Mouse (Mus musculus) testis, postnatal 14 days (tissue): ENCODE measurements around the gene Ccr7.

ENCODE experiments used
- DNase-seq: peaks from one replicate; pipeline ENCODE4 v3.0.0; 2021; ENCODE audit warnings: low spot score

The Ccr7 gene

DNA sequence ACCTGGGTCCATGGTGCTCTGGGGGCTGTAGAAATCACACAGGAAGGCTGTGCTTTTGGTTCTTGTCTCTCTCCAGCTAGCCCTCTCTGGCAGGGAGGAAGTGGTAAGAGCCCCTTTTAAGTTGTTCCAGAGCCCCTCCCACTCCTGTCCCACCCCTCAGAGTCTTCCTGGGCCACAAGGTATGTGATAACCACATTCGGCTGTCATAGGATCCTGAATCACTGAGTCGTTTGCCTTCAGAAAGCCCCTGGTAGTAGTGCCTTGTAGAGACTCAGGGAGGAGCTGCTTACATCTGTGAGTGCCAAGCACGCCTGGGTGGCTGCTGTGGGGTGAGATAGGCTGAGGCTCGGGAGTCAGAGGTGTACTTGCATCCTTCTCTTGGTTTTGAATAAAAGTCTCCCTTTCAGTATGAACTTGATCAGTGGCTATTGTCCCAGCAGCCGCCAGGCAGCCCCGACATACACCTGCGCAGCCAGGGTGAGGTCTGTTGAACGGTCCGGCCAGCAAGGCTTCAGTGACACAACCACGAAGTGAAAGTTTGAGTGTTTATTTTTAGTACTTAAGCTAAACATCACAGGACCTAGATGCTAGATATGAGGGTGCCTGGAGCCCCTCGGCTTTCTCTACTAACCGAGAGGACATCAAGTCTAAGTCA lies at the start of gene Ccr7:
Ccr7 (minus strand) TSS at position 91 of the 655 bp plus-strand sequence.
- no peak for DNase-seq

GRCm38 (mm10) chr11:99189154-99189582 lies 34.3 kb upstream of the Ccr7 start:
- DNase-seq = peak; percentile 73

- no peak for DNase-seq
Measured at GRCm38 (mm10) chr11:99187348-99187747, 32.5 kb upstream of the Ccr7 start.

DNA sequence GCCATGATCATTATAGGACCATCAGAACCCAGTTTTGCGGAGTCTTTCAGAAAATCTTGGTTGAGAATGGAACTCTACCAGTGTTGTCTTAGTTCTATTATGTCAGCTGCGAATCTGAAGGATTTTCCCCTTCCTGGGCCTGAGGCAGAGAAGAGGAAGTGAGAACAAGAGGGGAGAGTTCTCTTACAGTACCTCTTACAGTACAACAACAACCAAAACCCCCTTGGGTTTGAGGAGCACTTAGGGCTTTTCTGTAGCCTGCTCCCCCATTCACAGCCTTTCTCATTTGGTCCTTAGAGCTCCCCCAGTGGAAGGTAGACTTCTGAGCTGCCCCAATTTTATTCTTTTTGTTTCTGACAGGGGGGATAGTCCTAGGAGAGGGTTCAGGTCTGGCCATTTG lies 32.0 kb upstream of the Ccr7 start:
- DNase-seq = no peak

- no peak for DNase-seq
Measured at GRCm38 (mm10) chr11:99182575-99182974, 27.7 kb upstream of the Ccr7 start.

DNA sequence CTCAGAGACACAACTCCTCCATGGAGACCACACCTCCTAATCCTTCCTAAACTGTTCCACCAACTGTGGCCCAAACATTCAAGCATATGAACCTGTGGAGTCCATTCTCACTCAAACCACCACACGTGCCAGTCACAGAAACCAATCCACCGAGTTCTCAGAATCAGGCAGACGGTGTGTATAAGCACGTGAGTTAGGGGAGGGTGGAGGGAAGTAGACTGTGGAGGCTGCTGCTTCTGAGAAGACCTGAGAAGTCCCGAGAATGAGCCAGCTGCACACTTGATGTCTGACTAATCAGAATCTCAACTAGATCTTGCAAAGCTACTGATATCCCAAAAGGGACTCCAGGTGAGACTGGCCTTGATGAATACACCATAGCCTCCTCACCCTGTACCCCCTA lies 25.2 kb upstream of the Ccr7 start:
- DNase-seq = no peak

DNA sequence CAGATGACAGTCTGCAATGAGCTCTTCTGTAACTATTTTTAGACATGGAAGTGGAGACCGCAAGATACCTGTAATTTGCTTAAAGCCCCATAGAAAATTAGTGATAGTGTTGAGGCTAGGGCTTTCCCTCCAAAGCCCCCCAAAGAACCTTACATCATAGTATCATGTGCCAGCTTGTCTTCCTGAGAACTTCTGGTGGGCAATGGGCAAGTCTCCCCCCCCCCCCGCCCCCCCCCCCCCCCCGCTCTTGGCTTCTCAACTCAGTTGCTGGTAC lies 23.0 kb upstream of the Ccr7 start:
- DNase-seq = no peak

DNA sequence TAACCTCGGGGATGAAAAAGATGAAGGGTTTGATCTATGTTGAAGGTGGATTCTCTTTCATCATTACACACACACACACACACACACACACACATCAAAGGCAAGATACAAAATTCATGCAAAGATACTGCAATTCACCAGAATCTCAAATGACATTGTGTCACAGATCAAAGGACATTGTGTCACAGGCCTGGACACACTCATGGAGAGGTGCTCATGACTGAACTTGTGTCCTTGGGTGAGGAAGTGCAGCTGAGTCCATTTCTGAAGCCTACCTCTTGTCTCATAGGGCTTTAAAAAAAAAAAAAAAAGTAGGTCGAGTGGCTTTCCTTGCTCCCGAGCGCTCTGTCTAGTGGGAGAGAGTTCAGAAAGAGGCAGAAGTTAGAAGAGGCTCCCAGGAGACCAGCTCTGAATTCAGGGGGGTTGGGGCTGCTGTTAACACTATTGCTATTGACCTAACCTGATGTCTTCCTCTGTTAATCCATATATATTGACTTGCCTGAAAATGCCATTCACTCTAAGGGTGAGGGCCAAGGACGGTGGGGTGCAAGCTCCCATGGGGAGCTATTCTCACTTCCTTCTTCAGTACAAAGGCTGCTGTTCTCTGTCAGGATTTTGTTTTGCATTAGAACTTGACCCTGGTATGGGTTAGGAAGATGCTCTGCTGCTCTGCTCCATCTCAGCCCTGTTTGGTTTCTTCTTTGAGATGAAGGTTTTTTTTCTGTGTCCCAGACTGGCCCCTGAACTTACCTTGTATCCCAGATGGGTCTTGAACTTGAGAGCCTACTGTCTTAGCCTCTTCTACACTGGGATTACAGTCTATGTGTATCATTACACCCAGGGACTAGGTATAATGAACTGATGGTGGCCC lies 22.4 kb upstream of the Ccr7 start:
- no peak for DNase-seq

- DNase-seq = no peak
Measured at GRCm38 (mm10) chr11:99172002-99172401, 17.1 kb upstream of the Ccr7 start.

DNA sequence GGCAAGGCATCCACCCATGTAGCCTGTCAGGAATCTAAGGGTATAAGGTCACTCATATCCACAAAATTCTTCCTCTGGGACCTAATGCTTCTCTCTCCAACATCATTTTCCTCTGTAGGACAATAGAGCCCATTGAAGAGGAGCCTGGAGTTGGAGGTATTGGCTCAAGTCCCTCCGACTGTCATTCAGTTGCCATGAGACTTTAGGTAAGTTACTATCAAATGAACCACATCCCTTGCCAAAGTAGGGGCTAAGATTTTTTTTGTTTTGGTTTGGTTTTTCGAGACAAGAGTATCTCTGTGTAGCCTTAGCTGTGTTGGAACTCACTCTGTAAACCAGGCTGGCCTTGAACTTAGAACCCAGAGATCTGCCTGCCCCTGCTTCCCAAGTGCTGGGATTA lies 16.6 kb upstream of the Ccr7 start:
- no peak for DNase-seq

DNA sequence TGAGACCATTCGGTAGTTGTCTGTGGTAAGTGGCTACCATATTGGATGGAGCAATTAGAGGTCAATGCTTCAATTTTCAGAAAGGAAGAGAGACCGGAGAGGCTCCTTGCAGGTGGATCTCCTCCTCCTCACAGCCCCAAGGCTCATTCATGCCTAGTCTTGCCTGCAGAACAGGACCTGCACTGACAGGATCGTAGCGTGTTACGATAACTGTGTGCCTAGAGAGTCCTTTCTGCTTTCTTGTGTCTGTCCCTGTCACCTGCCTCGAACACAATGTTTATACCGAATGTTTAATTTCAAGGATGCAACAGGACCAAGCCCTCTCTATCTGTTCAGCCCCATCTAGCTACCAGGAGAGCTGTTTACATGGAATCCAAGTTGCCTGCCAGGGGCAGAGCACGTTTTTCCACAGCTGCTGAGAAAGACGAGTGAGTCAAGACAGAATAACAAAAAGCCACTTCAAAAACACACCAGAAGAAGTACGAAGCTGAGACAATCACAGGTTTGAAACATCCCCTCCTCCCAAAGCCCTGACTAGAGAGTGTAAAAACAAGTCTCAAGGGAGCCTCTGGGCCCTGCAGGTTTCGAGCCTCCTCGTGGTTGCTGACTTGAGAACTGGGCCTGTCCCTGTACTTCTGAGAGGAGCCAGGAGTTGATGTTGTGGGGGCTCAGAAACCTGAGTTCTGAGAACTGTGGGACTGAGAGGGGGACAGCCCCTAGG lies 15.8 kb upstream of the Ccr7 start:
- DNase-seq = no peak

GRCm38 (mm10) chr11:99170005-99170404 lies 15.1 kb upstream of the Ccr7 start:
- DNase-seq = no peak

GRCm38 (mm10) chr11:99169438-99169837 lies 14.6 kb upstream of the Ccr7 start:
- no peak for DNase-seq

GRCm38 (mm10) chr11:99168030-99168474 lies 13.2 kb upstream of the Ccr7 start:
- no peak for DNase-seq

- peak; percentile 59 for DNase-seq
Measured at GRCm38 (mm10) chr11:99167576-99167975, 12.7 kb upstream of the Ccr7 start.

DNA sequence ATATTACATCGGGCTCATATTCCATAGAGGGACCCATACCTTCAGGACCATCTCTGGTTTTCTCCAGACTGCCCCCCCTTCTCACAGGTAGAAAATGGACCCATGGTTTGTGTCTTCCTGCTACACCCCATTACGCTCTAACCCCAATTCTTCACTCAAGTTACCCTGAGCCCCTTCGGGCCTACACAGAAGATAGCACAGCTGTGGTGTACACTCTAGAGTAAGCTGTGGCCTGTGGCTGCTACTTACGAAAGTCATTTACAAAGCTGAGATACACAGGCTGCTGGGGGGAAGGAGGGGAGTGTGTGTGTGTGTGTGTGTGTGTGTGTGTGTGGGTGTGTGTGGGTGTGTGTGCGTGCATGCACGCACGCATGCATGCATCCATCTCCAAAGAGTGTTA lies 11.4 kb upstream of the Ccr7 start:
- DNase-seq = no peak

DNA sequence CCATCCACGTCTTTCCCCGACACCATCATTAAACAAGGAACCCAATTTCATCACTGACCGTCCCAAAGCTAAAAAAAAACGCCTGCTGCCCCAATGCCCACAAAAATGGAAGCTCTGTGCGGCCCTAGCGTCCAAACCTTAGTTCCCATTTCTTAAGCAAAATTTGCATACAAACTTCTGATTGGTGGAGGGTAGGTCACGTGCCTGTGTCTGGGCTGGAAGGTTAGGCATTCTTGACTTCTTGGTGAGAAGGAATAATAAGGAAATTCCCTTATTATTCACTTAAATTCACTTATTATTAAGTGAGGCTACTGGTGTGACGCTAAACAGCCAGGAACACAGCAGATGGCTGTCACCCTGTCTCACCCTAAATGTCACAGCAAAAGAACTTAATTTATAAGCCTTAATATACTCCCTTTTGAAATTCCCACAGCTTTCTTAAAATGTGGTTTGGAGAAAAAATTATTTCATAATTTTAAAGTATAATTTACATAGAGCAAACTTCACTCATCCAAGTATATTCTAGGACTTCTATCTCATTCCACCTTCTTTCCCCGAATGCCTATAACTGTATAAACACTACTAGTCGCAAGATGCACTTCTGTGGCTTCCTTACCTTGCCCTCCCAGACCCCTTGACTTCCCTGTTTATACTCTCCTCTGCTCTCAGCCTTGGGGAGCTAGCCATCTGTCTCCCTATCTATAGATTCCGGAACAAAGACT lies 10.3 kb upstream of the Ccr7 start:
- DNase-seq = no peak

DNA sequence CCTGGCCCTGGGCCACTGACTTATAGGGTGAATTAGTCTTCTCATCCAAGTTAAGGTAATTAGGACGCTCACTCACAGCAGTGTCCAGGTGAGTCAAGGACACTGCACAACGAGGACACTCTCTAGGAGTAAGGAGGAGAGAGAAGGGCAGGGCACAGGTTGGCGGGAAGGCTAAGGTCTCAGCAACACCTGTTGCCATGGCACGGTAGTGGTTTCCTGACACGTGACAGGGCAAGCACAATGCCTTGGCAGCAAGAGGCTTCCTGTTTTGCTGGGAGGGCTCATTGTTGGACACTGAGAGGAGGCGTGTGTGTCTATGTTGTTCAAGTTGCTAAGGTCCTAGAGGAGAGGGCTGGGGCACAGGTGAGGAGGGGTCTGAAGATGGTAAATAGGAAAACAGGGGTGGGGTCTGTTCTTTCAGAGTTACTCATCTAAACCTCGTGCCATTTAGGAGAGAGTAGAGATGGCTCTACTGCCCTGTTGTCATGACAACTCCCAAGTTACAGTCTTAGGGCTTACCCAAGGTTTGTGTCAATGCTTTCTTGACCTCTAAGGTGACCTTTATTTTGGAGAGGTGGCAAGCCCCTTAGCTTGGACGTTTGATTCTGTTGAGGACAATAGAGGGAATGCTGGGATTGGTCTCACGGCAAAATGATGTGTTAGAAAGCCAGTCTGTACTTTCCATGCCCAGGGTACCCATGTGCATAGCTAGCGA lies 8.3 kb upstream of the Ccr7 start:
- DNase-seq = no peak

- no peak for DNase-seq
Measured at GRCm38 (mm10) chr11:99161648-99162047, 6.8 kb upstream of the Ccr7 start.

DNA sequence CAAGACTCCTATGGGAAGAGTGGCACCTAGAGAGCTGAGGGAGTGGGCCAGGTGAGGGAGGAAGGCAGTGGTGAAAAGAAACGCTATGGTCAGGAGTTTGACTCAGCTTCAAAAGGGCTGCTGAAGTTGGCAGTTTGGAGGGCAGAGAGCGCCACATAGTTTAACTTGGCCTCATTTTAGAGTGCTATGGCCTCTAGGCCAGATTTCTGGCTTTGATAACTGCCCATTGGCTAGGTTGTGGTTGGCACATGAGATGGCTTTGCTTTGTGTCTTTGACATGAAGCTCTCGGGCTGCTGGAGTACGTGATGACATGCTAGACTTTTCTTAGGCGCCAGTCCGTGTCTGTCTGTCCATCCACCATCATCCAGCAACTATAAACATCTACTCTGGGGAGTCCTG lies 5.4 kb upstream of the Ccr7 start:
- no peak for DNase-seq

DNA sequence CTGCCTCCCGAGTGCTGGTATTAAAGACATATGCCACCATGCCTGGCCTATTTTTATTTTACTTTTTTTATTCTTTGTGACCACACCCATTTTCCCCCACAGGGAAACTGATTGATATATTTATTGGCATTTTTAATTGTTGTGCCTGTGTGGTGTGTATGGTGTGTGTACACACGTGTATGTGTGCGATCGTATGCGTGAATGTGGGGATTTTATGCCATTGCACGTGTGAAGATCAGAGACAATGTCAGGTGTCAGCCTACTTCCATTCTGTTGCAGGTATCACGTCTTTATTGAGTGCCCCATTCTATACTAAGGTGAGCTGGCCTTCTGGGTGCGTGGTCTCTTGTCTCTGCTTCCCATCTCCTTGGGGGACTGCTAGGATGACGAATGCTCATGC lies 940 bp upstream of the Ccr7 start:
- no peak for DNase-seq
